Mouse (Mus musculus) monocyte, adult 5-6 weeks (primary cell): ENCODE data around the gene Fam178b. TPM values are rescaled to one million over a fixed set of nuclear protein-coding genes. Genes with fewer than 3 reads are reported as not detected.
"Not testable (repeated sequence)": the region's sequence is repeated elsewhere in the genome, so short reads cannot be mapped to it uniquely, and the experiment has no call there.

Experiments used
- ATAC-seq: fragments of 153-309, 156-312 bp; replicated peaks from 2 replicates; pipeline ENCODE4 v1.8.0; 2017; ENCODE audit warnings: mild to moderate bottlenecking; ENCODE audit not compliant: low TSS enrichment, insufficient number of reproducible peaks, severe bottlenecking, poor library complexity, low FRiP score
- total RNA-seq: library from RNA; stranded (forward); fragments of 200-1000, 200-491, 200-594 nt; gene quantifications from 3 replicates; pipeline ENCODE4 v1.2.3, GENCODE M21; 2017

The Fam178b gene
- total RNA-seq, 1 experiment from 2014 or later: not detected

GRCm38 (mm10) chr1:36680893-36681292, 2.1 kb downstream of the Fam178b start:
- ATAC-seq: no peak

DNA sequence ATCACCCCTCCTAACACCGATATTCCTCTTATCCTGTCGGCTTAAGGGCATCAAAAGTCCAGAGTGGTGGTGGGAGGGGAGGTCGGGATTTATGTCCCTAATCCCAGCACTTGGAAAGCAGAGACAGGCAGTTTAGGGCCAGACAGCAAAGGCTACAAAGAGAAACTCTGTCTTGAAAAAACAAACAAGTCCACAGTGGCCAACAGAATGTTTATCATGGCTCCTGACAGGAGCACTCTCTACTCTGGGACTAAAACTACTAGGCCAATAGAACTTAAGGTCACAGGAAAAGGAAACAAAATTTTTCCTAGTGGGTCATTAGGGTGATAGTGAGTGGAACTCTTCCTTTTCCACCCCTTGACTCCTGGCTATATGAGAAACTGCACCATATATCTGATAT, 8.0 kb downstream of the Fam178b start:
- no peak for ATAC-seq

GRCm38 (mm10) chr1:36672648-36673350, 10.2 kb downstream of the Fam178b start:
- no peak for ATAC-seq

DNA sequence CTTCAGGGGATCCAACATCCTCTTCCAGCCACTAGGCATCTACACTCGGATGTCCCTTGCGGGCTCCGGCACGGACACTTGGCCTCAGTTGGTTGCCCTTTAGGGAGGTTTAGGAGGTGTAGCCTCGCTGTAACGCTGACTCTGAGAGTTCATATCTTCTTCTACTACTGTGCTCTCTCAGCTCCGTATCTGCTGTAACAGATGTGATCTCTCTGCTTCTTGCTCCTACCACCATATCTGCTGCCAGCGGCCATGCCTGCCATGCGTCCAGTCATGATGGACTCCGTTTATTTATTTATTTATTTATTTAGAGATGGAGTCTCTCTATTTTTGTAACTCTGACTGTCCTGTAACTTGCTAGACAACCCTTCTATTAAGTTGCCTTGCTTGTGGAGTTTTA, 11.7 kb downstream of the Fam178b start:
- ATAC-seq: no peak

DNA sequence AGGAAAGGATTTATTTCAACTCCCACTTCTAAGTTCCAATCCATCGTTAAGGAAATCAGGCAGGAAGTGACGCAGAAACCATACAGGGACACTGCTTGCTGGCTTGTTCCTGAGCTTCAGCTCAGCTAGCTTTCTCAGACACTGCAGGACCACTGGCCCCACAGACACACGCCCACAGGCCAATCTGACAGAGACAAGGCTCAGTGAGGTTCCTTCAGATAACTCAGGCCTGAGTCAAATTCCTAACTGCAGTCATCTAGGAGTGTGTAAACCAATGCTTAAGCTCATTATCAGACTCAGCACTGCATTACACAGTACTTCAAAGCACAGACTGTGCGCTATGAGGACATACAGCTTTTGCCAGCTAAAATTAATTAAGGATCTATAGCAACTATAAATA, 12.7 kb downstream of the Fam178b start:
- ATAC-seq: no peak

DNA sequence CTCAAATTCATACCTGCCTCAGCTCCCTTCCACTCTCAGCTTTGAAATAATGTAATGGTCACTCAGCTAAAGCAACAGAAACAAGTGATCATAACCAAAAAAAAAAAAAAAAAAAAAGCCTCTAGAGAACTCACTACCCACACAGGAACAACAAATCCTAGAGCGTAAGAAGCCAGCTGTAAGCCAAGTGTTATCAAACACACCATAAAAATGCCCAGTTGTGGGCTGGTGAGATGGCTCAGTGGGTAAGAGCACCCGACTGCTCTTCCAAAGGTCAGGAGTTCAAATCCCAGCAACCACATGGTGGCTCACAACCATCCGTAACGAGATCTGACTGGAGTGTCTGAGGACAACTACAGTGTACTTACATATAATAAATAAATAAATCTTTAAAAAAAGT, 15.0 kb downstream of the Fam178b start:
- not testable (repeated sequence) for ATAC-seq

DNA sequence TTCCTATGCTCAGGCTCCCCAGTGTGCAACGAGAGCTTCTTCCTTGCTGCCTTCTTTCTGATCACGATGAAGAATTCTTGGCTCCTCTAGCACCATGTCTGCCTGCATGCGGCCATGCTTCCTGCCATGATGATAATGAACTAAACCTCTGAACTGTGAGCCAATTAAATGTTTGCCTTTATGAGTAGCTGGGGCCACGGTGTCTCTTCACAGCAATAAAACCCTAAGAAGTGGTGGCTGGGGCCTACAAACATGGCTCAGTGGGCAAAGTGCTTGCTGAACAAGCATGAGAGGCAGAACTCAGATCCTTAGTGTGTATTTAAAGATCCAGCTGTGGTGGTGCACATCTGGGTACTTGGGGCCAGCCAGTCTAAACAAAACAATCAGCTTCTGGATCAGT, 17.0 kb downstream of the Fam178b start:
- ATAC-seq: no peak

DNA sequence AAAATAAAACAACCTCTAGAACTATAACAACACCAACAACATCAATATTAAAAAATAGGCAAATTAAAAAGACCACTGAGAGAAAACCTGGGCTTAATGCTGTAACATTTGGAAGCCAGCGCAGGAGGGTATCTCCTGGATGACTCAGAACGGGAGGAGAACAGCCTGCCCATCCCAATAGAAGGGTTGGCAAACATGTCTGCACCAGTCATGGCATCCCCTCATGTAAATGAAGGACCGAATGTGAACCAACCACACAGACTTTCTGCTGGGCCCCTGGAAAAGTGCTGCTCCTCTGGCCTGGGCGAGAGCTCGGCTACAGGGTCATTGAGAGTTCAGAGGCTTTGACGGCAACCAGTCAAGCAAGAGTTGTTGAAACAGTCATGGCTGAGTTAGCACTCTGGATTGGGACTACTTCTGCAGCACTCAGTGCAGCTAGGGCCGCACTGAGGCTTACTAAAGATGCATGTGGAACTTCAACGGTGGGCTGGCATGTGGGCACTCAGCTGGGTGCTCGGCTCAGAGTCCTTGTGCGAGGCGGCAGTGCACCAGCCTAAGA, 17.7 kb downstream of the Fam178b start:
- no peak for ATAC-seq

DNA sequence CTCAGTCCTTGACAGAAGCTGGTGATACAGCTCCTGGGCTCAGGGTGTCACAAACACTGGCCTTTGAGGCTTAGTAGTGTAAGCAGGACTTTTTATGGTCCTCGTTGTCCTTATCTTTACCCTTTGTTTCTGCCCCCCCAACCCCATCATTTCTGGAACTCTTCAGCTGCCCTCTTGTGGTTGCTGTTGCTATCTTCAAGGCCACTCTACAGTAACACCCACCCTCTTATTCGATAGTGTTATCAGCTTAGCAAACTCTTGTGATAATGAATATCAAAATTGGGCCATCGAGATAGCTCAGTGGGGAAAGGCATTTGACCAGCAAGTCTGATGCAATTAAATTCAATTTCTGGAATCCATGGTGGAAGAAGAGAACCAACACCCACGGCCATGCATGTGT, 18.5 kb downstream of the Fam178b start:
- ATAC-seq: no peak

DNA sequence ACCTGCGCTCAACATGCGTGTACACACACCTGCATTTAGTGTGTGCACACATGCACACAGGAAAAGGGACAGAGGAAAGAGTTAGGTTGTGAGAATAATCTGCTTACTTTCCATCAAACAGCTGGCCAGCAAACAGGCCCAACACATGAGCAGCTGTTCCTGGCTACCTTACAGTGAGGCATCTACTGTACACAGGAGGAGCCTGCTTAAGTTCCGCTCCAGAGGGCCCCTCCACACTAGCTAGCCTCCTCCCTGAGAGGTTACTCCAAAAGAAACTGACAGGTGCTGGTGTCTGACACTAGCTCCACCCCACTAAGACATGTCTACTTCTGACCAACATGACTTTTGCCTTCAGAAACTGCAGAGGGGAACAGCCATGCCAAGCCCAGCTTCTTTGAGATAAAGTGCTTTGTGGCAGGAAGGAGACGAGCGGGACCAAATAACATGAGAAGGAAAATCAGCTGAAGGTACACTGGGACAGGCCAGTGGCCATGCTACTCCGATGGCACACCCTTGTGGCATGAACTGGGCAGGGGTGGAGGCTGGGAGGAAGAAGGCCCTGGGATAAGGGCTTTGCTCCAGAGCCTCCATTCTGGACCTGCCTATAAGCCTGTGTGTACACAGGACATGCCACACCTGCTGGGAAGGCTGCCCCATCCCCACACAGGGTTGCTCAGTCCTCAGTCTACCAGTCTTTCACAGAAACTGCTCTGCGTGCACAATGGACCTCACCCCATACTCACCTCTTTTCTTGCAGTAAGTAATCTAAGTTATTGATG, 24.2 kb downstream of the Fam178b start:
- ATAC-seq: no peak

DNA sequence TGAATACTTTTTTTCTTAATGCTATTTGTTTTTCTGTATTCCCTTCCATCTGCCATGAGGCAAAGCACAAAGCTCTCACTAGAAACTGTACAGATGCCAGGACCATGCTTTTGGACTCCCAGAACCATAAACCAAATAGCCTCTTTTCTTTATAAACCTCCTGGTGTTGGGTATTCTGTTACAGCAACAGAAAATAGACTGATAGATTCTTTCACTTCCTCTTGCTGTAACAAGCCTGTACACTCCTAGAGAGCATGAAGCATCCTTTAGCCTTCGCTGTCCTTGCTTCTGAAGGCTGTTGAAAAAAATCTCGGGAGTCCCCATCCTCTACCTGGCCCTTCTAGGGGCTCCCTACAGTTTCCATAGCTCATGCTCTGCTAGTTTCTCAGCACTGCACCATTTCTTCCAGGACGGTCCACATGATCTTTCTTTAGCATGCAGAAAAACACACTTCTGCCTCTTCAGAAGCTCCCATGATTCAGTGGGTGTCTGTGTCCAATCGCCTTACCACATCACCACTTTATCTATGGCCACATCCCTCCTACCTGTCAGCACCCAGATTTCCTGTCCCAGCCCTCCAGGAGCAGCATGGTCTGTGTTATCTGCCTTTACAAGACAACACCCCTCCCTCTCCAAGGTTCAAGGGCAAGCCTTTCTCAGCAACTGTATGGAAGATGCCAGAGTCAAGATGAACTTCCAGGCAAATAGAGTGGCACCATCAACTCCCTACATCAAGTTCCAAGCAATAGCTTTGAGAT, 25.1 kb downstream of the Fam178b start:
- ATAC-seq: no peak

GRCm38 (mm10) chr1:36656233-36656632, 26.8 kb downstream of the Fam178b start:
- ATAC-seq: no peak

DNA sequence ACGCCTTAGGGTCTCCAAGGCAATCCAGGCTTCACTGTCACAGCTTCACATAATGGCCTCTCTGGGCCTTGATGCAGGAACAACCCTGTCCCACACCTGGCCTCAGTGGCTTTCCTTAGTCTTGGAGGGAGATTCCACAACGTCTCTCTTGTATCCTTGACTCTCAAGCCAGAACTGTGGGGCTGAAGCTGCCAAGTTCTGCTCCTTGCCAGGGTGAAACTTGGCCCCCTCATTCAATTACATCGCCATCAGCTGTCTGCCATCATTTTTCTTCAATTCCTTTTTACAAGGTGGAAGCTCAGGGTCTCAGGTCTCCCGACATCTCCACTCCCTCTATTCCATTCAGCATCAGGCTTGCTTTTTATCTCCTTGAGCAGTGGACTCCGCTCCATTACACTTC, 27.9 kb downstream of the Fam178b start:
- ATAC-seq: no peak

GRCm38 (mm10) chr1:36647631-36648030, 35.4 kb downstream of the Fam178b start:
- no peak for ATAC-seq

- no peak for ATAC-seq
Measured at GRCm38 (mm10) chr1:36646285-36646684, 36.7 kb downstream of the Fam178b start.

- ATAC-seq: no peak
Measured at GRCm38 (mm10) chr1:36644615-36645007, 38.4 kb downstream of the Fam178b start.

GRCm38 (mm10) chr1:36643957-36644614, 38.9 kb downstream of the Fam178b start:
- no peak for ATAC-seq

DNA sequence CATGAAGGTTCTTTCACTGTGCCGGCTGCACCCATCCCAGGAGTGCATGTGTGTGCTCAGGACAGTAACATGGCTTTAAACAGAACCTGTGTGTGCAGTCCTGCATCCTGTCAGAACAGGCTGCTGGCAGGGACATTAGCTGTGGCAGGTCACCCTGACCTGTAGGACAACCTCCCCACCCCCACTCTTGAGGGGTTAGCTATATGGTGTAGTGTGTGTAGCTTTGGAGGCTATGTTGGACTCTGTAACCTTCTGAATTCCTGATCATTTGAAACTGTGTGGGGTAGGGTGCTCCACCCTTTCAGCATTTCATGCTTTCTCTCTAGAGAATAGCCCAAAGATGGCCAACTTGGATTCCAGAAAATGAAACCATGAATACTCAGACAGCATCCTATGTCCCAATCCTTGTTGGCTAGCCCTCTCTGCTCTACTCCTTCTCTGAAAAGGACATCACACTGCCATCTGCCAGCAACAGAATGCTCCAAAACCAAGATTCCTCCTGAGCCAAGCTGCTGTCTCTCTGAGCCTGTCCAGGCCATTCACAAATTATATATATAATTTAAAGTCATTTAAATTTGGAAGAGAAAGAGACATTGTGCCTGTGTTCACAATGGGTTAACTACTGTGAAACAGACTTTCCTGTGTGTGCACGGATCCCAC, 47.0 kb downstream of the Fam178b start:
- ATAC-seq: no peak
